Mouse (Mus musculus) small intestine, adult 2 months (tissue): ENCODE data around the gene Terb1.

ENCODE experiments used
- CTCF ChIP-seq: fragments of 200-500 bp; IDR thresholded peaks from 2 replicates; pipeline ENCODE4 v1.5.1; 2012; ENCODE audit warnings: low read depth, mild to moderate bottlenecking, control low read depth, inconsistent platforms, low read length, moderate library complexity, mixed read lengths; ENCODE audit not compliant: insufficient replicate concordance, insufficient read length; ENCODE audit errors: extremely low read depth
- POLR2A ChIP-seq: fragments of 200-500 bp; IDR thresholded peaks from 2 replicates; pipeline ENCODE4 v1.6.1; 2012; ENCODE audit warnings: low read depth, mild to moderate bottlenecking, control low read depth, inconsistent platforms, low read length, moderate library complexity

GRCm38 (mm10) chr8:104535378-104535777 is 25.7 kb upstream of the Terb1 start:
- TF ChIP-seq POLR2A (no peak), CTCF (no peak)
